Mouse (Mus musculus): Measurements from ENCODE around the gene Lpar6. TPM values are rescaled to one million over a fixed set of nuclear protein-coding genes. Genes with fewer than 3 reads are reported as not detected.
A peak's percentile ranks its signal among the peaks of the same experiment; 100 is the strongest.

Gene Lpar6
- polyA plus RNA-seq, 1 experiment from 2014 or later, result 14.4 TPM

DNA sequence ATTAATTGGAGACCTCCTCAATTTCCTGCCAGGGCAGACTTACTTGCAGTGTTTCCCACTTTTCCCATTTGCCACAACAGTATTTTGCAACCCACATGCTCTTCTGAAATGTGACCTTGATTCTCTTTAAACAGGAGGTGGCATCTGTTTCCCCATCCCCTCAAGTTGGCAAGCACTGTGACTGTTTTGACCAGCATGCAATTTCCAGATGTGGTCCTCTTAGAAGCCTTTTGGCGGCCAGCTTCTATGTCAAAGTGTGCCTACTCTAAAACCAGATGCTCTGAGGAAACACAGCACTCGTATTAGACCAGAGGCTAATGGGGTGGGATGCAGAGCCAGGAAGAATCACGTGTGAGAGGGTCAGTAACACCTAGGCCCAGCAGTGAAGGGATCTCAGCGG lies 20.5 kb downstream of the Lpar6 start:
- no peak overlapping the region for H3K9ac ChIP-seq
- no peak for ATAC-seq (ENCODE audit: borderline replicate concordance, extremely low read depth, low FRiP score, low TSS enrichment)
- H3K27me3 ChIP-seq, result no peaks in the 10 kb centered on the region
- no peak overlapping the region for H3K4me2 ChIP-seq
- H3K27ac ChIP-seq, result 0 out of 2 replicates have a peak overlapping the region, but pooled peaks have one; percentile 15
- H3K36me3 ChIP-seq, result no peaks in the 10 kb centered on the region
- WGBS, result 40% methylated on average over 4 of the region's 4 CpGs
- no peak overlapping the region for H3K4me3 ChIP-seq
- peaks cover 17% of the 10 kb centered on the region for H3K4me1 ChIP-seq
- H3K9me3 ChIP-seq, result no peaks in the 10 kb centered on the region

GRCm38 (mm10) chr14:73262210-73262609 lies 24.5 kb downstream of the Lpar6 start:
- no peak overlapping the region for H3K27ac ChIP-seq
- H3K4me1 ChIP-seq, result peaks cover 8% of the 10 kb centered on the region
- peaks cover 6% of the 10 kb centered on the region; the same call in 1 of the 2 replicates for H3K36me3 ChIP-seq
- H3K9me3 ChIP-seq, result no peaks in the 10 kb centered on the region
- WGBS, result 69% methylated on average over 9 of the region's 9 CpGs
- no peak for ATAC-seq (ENCODE audit: borderline replicate concordance, extremely low read depth, low FRiP score, low TSS enrichment)
- H3K9ac ChIP-seq, result no peak overlapping the region
- H3K4me3 ChIP-seq, result no peak overlapping the region
- no peaks in the 10 kb centered on the region for H3K27me3 ChIP-seq
- H3K4me2 ChIP-seq, result no peak overlapping the region

DNA sequence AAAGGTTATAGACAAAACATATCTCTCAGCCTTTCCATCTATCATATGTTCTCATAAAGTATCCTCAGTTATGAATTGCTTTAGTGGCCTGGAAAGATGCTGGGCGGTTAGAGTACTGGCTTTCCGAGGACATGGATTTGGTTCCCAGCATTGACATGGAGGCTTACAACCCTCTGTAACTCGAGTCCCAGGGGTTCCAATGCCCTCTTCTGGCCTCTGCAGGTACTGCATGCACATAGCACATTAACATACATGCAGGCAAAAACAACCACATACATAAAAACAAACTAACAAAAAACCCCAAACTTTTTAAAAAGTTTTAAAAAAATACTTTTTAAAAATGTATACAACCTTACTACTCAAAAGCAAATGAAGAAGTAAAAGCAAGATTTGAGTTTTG lies 28.5 kb downstream of the Lpar6 start:
- no peak overlapping the region for H3K4me2 ChIP-seq
- no peaks in the 10 kb centered on the region for H3K9me3 ChIP-seq
- no peak for ATAC-seq (ENCODE audit: borderline replicate concordance, extremely low read depth, low FRiP score, low TSS enrichment)
- H3K36me3 ChIP-seq, result peaks cover 6% of the 10 kb centered on the region; the same call in 1 of the 2 replicates
- H3K9ac ChIP-seq, result no peak overlapping the region
- no peak overlapping the region for H3K4me3 ChIP-seq
- WGBS, result 80% methylated on average over 3 of the region's 3 CpGs
- H3K27ac ChIP-seq, result no peak overlapping the region
- H3K4me1 ChIP-seq, result no peaks in the 10 kb centered on the region
- no peaks in the 10 kb centered on the region for H3K27me3 ChIP-seq

DNA sequence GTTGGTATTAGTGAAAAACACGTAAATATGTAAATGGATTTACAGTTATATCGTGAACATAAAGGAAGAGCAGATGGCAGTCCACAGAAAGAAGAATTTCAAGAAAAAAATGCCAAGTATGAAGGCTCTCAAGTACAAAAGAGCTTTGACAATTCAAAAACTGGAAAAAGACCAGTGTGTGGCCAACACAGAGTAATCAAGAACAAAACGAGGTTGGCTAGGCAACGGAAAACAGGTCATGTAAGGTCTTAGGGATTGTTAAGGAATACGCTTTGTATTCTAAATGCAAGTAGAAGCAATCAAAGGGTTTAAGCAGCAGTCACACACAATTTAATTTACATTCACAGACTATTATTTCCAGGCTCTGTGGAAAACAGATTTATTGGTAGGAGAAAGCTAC lies 34.1 kb downstream of the Lpar6 start:
- no peaks in the 10 kb centered on the region for H3K9me3 ChIP-seq
- no peak for ATAC-seq (ENCODE audit: borderline replicate concordance, extremely low read depth, low FRiP score, low TSS enrichment)
- no peak overlapping the region for H3K4me2 ChIP-seq
- 72% methylated on average over 5 of the region's 5 CpGs for WGBS
- no peak overlapping the region for H3K9ac ChIP-seq
- H3K27ac ChIP-seq, result no peak overlapping the region
- no peaks in the 10 kb centered on the region for H3K4me1 ChIP-seq
- H3K36me3 ChIP-seq, result no peaks in the 10 kb centered on the region
- no peak overlapping the region for H3K4me3 ChIP-seq
- no peaks in the 10 kb centered on the region for H3K27me3 ChIP-seq

DNA sequence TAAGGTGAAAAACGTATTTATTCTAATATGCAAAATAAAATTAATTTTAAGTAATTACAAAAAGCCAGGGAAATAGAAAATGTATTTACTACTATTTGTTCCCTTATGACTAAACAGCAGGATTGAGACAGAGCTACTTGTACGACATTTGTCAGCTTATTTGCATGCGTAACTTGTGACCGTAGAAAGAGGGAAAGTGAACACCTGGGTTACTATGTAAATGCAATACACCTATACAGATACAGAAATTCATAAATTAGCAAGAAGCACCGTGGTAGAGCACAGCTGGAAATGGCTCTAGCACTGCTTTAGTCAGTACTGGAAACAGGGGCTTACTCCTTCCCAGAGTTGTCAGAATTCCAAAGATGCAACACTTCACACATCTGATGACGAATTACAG lies 41.4 kb downstream of the Lpar6 start:
- no peak overlapping the region for H3K27ac ChIP-seq
- H3K4me2 ChIP-seq, result no peak overlapping the region
- H3K9me3 ChIP-seq, result no peaks in the 10 kb centered on the region
- H3K4me1 ChIP-seq, result no peaks in the 10 kb centered on the region
- WGBS, result 77% methylated on average over 6 of the region's 6 CpGs
- H3K27me3 ChIP-seq, result no peaks in the 10 kb centered on the region
- H3K9ac ChIP-seq, result no peak overlapping the region
- no peak overlapping the region for H3K4me3 ChIP-seq
- ATAC-seq (ENCODE audit: borderline replicate concordance, extremely low read depth, low FRiP score, low TSS enrichment), result no peak
- no peaks in the 10 kb centered on the region for H3K36me3 ChIP-seq

DNA sequence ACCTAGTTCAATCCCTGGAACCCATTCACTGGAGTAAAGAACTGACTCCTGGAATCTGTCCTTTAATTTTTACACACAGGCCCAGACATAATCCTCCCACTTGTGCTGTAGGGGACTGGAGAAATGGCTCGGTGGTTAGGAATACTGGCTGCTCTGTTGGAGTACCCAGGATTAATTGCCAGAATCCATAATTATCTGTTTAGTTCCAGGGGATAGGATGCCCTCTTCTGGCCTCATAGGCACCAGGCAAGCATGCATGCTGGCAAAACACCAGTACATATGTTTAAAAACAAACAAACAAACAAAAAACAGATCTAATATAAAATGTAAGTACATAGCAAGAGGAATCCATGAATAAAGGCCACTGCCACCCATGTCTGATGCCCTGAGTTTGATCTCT lies 43.3 kb downstream of the Lpar6 start:
- Histone ChIP-seq H3K27me3 (no peaks in the 10 kb centered on the region), H3K9ac (no peak overlapping the region), H3K4me1 (no peaks in the 10 kb centered on the region), H3K27ac (no peak overlapping the region), H3K4me2 (no peak overlapping the region), H3K36me3 (0 out of 2 replicates have a peak, but pooled peaks cover 2% of the 10 kb centered on the region), H3K4me3 (no peak overlapping the region), H3K9me3 (no peaks in the 10 kb centered on the region)
- WGBS, result 27% methylated on average over 1 of the region's 1 CpGs
- no peak for ATAC-seq (ENCODE audit: borderline replicate concordance, extremely low read depth, low FRiP score, low TSS enrichment)

- H3K36me3 ChIP-seq, result no peaks in the 10 kb centered on the region
- no peaks in the 10 kb centered on the region for H3K4me1 ChIP-seq
- H3K9me3 ChIP-seq, result no peaks in the 10 kb centered on the region
- ATAC-seq (ENCODE audit: borderline replicate concordance, extremely low read depth, low FRiP score, low TSS enrichment), result no peak
- H3K4me3 ChIP-seq, result no peak overlapping the region
- H3K27me3 ChIP-seq, result no peaks in the 10 kb centered on the region
- H3K27ac ChIP-seq, result no peak overlapping the region
- no peak overlapping the region for H3K9ac ChIP-seq
- H3K4me2 ChIP-seq, result no peak overlapping the region
- 82% methylated on average over 2 of the region's 2 CpGs for WGBS
Observed at GRCm38 (mm10) chr14:73289915-73290314, 52.2 kb downstream of the Lpar6 start.

DNA sequence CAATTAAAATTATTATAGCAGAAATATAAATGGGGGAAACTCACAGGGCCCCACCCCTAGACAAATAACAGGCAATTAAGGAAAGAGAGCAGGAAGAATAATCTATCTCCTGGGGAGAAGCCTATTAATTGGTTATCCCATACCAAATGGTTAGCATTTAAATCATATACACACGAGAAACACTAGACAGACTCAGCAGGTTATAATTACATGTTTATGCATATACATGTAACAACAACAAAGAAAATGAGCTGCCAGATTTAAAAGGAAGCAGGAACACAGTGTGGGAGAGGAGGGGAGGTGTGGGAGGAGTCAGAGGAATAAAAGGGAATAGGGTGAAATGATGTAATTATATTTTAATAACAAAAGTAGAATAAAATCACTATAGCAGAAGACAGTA lies 54.7 kb downstream of the Lpar6 start:
- Histone ChIP-seq H3K27me3 (no peaks in the 10 kb centered on the region), H3K36me3 (no peaks in the 10 kb centered on the region), H3K4me3 (no peak overlapping the region), H3K4me1 (no peaks in the 10 kb centered on the region), H3K4me2 (no peak overlapping the region), H3K9me3 (no peaks in the 10 kb centered on the region), H3K27ac (no peak overlapping the region), H3K9ac (no peak overlapping the region)
- 52% methylated on average over 1 of the region's 1 CpGs for WGBS
- no peak for ATAC-seq (ENCODE audit: borderline replicate concordance, extremely low read depth, low FRiP score, low TSS enrichment)

MicroRNAs encoded within 50 kb of the gene (microRNA counts, 519-probe panel; counts per million panel counts)
- microRNA mmu-miR-687, result 675 counts per million, percentile 2 among the panel's probes with 10 or more counts

Small RNA genes within 50 kb of the gene (microRNA-seq; reads per million reads assigned to microRNA genes)
- not detected for gene Mir687

Other genes with a start within 250 kb of the Lpar6 start
- gene Cysltr2, start 188.8 kb upstream of the Lpar6 start, polyA plus RNA-seq (2015; fragmentation: Nextera tagmentation; extraction: Ambion mirVana), result 0.65 and 1.0 TPM in 2 replicates
- 110 and 121 TPM in 2 replicates for gene Rcbtb2, start 114.9 kb upstream of the Lpar6 start, polyA plus RNA-seq (2015; fragmentation: Nextera tagmentation; extraction: Ambion mirVana)
- gene Rb1, start 87.9 kb downstream of the Lpar6 start, polyA plus RNA-seq (2015; fragmentation: Nextera tagmentation; extraction: Ambion mirVana), result 14.5 and 18.4 TPM in 2 replicates
- 797 and 873 TPM in 2 replicates for gene Itm2b, start 147.4 kb downstream of the Lpar6 start, polyA plus RNA-seq (2015; fragmentation: Nextera tagmentation; extraction: Ambion mirVana)

All from lung, embryonic 15.5 days (tissue).